Comparison of ENCODE assay signal across 29 mouse cellular contexts in the genomic region with DNA sequence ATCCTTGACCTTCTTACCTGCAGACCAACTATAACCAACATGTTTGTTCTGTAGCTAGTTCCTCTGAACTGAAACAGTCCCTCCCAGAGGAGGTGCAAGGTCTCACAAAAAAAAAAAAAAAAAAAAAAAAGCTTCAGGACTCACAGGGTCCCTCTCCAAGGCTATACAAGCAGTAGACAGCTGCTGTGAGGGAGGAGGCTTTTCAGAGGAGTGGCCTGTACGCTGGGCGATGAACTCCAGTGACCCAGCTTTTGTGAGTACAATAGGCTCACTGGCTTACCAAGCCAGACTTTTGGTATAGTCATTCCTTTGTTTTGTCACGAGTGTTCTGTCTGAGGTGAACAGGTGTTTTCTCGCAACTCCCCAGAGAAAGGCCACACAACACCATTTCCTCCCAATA.
A peak's percentile ranks its signal among the peaks of the same experiment; 100 is the strongest.
DNase-seq lines count a peak whose midpoint lies in the region; ATAC-seq and TF ChIP-seq lines count a peak whose summit lies in the region.
"Had no signal": no experiment of that assay in that cellular context is flagged by ENCODE, and none has a peak within 500 bp of the region (broad histone marks: within the 10 kb centered on the region; RNA-seq: fewer than 3 reads in every experiment).

No protein-coding gene starts in this region.

- no peak overlapping the region for H3K4me2 ChIP-seq in intestine, postnatal 0 days (replicated peaks; ENCODE audit: low read depth)
- H3K4me2 ChIP-seq in intestine, embryonic 16.5 days (ENCODE audit: low read depth, low read length) = no peak overlapping the region
- no peak overlapping the region for H3K4me2 ChIP-seq in CH12.LX (ENCODE audit: insufficient read depth, low read depth, poor library complexity, severe bottlenecking)
- H3K4me2 ChIP-seq: embryonic facial prominence, embryonic 13.5 days; forebrain, embryonic 13.5 days; heart, embryonic 12.5 days; heart, embryonic 15.5 days; hindbrain, embryonic 14.5 days had no signal

- no peaks in the 10 kb centered on the region for H3K9me3 ChIP-seq in intestine, postnatal 0 days (ENCODE audit: control insufficient read depth)
- H3K9me3 ChIP-seq in intestine, embryonic 16.5 days (ENCODE audit: control insufficient read depth, low read length) = no peaks in the 10 kb centered on the region
- no peaks in the 10 kb centered on the region for H3K9me3 ChIP-seq in CH12.LX (replicated peaks; ENCODE audit: low read length)
- H3K9me3 ChIP-seq: embryonic facial prominence, embryonic 13.5 days; forebrain, embryonic 13.5 days; heart, embryonic 12.5 days; heart, embryonic 15.5 days had no signal

- TF ChIP-seq RAD21 in CH12.LX (IDR thresholded peaks at IDR 0.05; ENCODE audit: low read depth, low read length) = no peak

- TF ChIP-seq CTCF in intestine, postnatal 0 days (IDR thresholded peaks at IDR 0.05; ENCODE audit: low read depth) = no peak
- no peak for TF ChIP-seq CTCF in CH12.LX (conservative IDR thresholded peaks at IDR 0.05 in 1 of 2, IDR thresholded peaks at IDR 0.05 in 1 of 2; ENCODE audit: low read depth in 2 of 2, low read length in 2 of 2)

- no peak overlapping the region for H3K4me3 ChIP-seq in intestine, postnatal 0 days (ENCODE audit: low read depth, low read length)
- H3K4me3 ChIP-seq in intestine, embryonic 16.5 days (ENCODE audit: low read length) = no peak overlapping the region
- no peak overlapping the region for H3K4me3 ChIP-seq in CH12.LX (replicated peaks in 1 of 3; ENCODE audit: low read depth in 2 of 3, low read length in 2 of 3, poor library complexity in 1 of 3)
- H3K4me3 ChIP-seq: embryonic facial prominence, embryonic 13.5 days; forebrain, embryonic 10.5 days; forebrain, embryonic 13.5 days; gastrocnemius, adult 2 months; heart, embryonic 12.5 days; heart, embryonic 15.5 days; hindbrain, embryonic 10.5 days had no signal

- in situ Hi-C loops in CH12.LX (cut with MboI; ENCODE audit: low pct_ligation_motif_present, low pct_unique_long_range_greater_than_20kb, low sequenced_read_pairs) = loop anchor here (25.0 kb wide), 1 partner anchor 109 kb away; no protein-coding TSS in a partner anchor

- no peak overlapping the region for H3K9ac ChIP-seq in intestine, postnatal 0 days (ENCODE audit: low read depth, low read length)
- H3K9ac ChIP-seq in intestine, embryonic 16.5 days (ENCODE audit: low read depth, low read length) = no peak overlapping the region
- H3K9ac ChIP-seq in CH12.LX (ENCODE audit: insufficient read depth, low read depth) = no peak overlapping the region
- H3K9ac ChIP-seq: embryonic facial prominence, embryonic 13.5 days; forebrain, embryonic 13.5 days; heart, embryonic 12.5 days; heart, embryonic 15.5 days; hindbrain, embryonic 14.5 days had no signal

- no peak for TF ChIP-seq EP300 in CH12.LX (IDR thresholded peaks at IDR 0.05; ENCODE audit: low read length)

- no peak for DNase-seq in CH12.LX (ENCODE audit: extremely low read depth)
- peak; percentile 23 for DNase-seq in ZHBTc4 (ENCODE audit: low read depth, low spot score)
- DNase-seq in mesoderm, embryonic 11.5 days (ENCODE audit: low read depth, low spot score) = peak; percentile 27
- DNase-seq in heart, adult 11 months = no peak
- DNase-seq: adrenal gland, postnatal 10 days; adrenal gland, postnatal 36 days; B cell, adult 2 months; cerebellum, adult 11 months; cerebellum, adult 2 months; cerebellum, adult 9-11 months; cerebellum, postnatal 25 days; gastrocnemius, adult 2 months; gastrocnemius, postnatal 14 days; heart, adult 18-20 months; heart, postnatal 10 days; heart, postnatal 36 days had no signal

- TF ChIP-seq POLR2A in CH12.LX (IDR thresholded peaks at IDR 0.05; ENCODE audit: low read depth, low read length) = no peak

- no peaks in the 10 kb centered on the region for H3K79me2 ChIP-seq in CH12.LX (replicated peaks; ENCODE audit: control insufficient read depth, extremely low read depth, insufficient read depth, poor library complexity, severe bottlenecking)

- 0 out of 2 replicates have a peak, but pooled peaks have one; percentile 19 for ATAC-seq in intestine, postnatal 0 days
- ATAC-seq in intestine, embryonic 16.5 days = no peak
- no peak for ATAC-seq in megakaryocyte progenitor cell, adult 5-6 weeks (replicated peaks; ENCODE audit: poor library complexity)
- ATAC-seq: forebrain, embryonic 13.5 days; forebrain, embryonic 16.5 days; hindbrain, postnatal 0 days; inflammation-experienced regulatory T-cells, adult 6 months had no signal

- 48% methylated on average over 4 of the region's 4 CpGs for WGBS in intestine, postnatal 0 days
- 61% methylated on average over 4 of the region's 4 CpGs for WGBS in intestine, embryonic 16.5 days

- no peaks in the 10 kb centered on the region for H3K36me3 ChIP-seq in intestine, postnatal 0 days (ENCODE audit: control insufficient read depth, insufficient read depth)
- no peaks in the 10 kb centered on the region for H3K36me3 ChIP-seq in intestine, embryonic 16.5 days (ENCODE audit: control insufficient read depth, insufficient read depth, low read length)
- no peaks in the 10 kb centered on the region for H3K36me3 ChIP-seq in CH12.LX (replicated peaks in 1 of 2; ENCODE audit: control insufficient read depth in 1 of 2, insufficient read depth in 1 of 2, low read length in 1 of 2)
- H3K36me3 ChIP-seq: embryonic facial prominence, embryonic 13.5 days; forebrain, embryonic 10.5 days; heart, embryonic 12.5 days; heart, embryonic 15.5 days; hindbrain, embryonic 10.5 days had no signal

- H3K27me3 ChIP-seq in intestine, postnatal 0 days (replicated peaks; ENCODE audit: control insufficient read depth, insufficient read depth, low read length) = no peaks in the 10 kb centered on the region
- no peaks in the 10 kb centered on the region for H3K27me3 ChIP-seq in intestine, embryonic 16.5 days (replicated peaks; ENCODE audit: control insufficient read depth, insufficient read depth, low read length)
- H3K27me3 ChIP-seq in CH12.LX (replicated peaks) = no peaks in the 10 kb centered on the region
- H3K27me3 ChIP-seq: embryonic facial prominence, embryonic 13.5 days; forebrain, embryonic 13.5 days; heart, embryonic 12.5 days; heart, embryonic 15.5 days had no signal

- dilution Hi-C loops in CH12.LX (cut with MboI; ENCODE audit: extremely low pct_ligation_motif_present, extremely low pct_unique_long_range_greater_than_20kb, low sequenced_read_pairs) = no loop called here

- H3K4me1 ChIP-seq in intestine, postnatal 0 days (replicated peaks; ENCODE audit: control insufficient read depth, insufficient read depth, low read length) = no peaks in the 10 kb centered on the region
- no peaks in the 10 kb centered on the region for H3K4me1 ChIP-seq in intestine, embryonic 16.5 days (ENCODE audit: control insufficient read depth, insufficient read depth, low read length)
- peaks cover 8 to 42% of the 10 kb centered on the region in 2 experiments for H3K4me1 ChIP-seq in CH12.LX (ENCODE audit: control insufficient read depth in 1 of 2, insufficient read depth in 2 of 2)
- H3K4me1 ChIP-seq: embryonic facial prominence, embryonic 13.5 days; forebrain, embryonic 10.5 days; forebrain, embryonic 13.5 days; heart, embryonic 15.5 days had no signal

- no peak overlapping the region for H3K27ac ChIP-seq in intestine, postnatal 0 days (ENCODE audit: low read depth, low read length)
- H3K27ac ChIP-seq in intestine, embryonic 16.5 days (ENCODE audit: low read length) = no peak overlapping the region
- H3K27ac ChIP-seq in CH12.LX (ENCODE audit: insufficient read depth, low read depth) = no peak overlapping the region
- H3K27ac ChIP-seq: embryonic facial prominence, embryonic 13.5 days; forebrain, embryonic 10.5 days; forebrain, embryonic 13.5 days; gastrocnemius, adult 2 months; heart, embryonic 15.5 days; hindbrain, embryonic 10.5 days; hindbrain, embryonic 14.5 days; hindbrain, postnatal 0 days had no signal

TF ChIP-seq in CH12.LX, 34 proteins besides CTCF, POLR2A, EP300 and RAD21:
- TF ChIP-seq MXI1 (IDR thresholded peaks at IDR 0.05; ENCODE audit: low read depth, low read length) (no peak), ZMIZ1 (IDR thresholded peaks at IDR 0.05; ENCODE audit: low read depth, low read length) (no peak), CHD2 (IDR thresholded peaks at IDR 0.05; ENCODE audit: low read length) (no peak), POLR2AphosphoS2 (IDR thresholded peaks at IDR 0.05; ENCODE audit: low read depth, low read length) (no peak), ELF1 (IDR thresholded peaks at IDR 0.05; ENCODE audit: low read depth, low read length) (no peak), ZKSCAN1 (IDR thresholded peaks at IDR 0.05; ENCODE audit: borderline replicate concordance, low read depth, low read length) (no peak), MAFK (IDR thresholded peaks at IDR 0.05; ENCODE audit: insufficient replicate concordance, low read length) (no peak), ZNF384 (IDR thresholded peaks at IDR 0.05; ENCODE audit: low read depth, low read length) (peak; percentile 46; the same call in 1 of the 2 replicates)
TF ChIP-seq in CH12.LX: peak in this region for 1.

Comparison
In these comparisons a context has a peak if more than half of its experiments do, and no peak if none do; other contexts are left out.
1. DNase-seq: peak in ZHBTc4 (single experiment) and mesoderm, embryonic 11.5 days (single experiment); none in CH12.LX (single experiment) and heart, adult 11 months (single experiment).